Mouse (Mus musculus): Measurements from ENCODE around the gene Psmd13. TPM values are rescaled to one million over a fixed set of nuclear protein-coding genes. Genes with fewer than 3 reads are reported as not detected.

The Psmd13 gene
- polyA plus RNA-seq, 1 experiment from 2014 or later, result 270 TPM

DNA sequence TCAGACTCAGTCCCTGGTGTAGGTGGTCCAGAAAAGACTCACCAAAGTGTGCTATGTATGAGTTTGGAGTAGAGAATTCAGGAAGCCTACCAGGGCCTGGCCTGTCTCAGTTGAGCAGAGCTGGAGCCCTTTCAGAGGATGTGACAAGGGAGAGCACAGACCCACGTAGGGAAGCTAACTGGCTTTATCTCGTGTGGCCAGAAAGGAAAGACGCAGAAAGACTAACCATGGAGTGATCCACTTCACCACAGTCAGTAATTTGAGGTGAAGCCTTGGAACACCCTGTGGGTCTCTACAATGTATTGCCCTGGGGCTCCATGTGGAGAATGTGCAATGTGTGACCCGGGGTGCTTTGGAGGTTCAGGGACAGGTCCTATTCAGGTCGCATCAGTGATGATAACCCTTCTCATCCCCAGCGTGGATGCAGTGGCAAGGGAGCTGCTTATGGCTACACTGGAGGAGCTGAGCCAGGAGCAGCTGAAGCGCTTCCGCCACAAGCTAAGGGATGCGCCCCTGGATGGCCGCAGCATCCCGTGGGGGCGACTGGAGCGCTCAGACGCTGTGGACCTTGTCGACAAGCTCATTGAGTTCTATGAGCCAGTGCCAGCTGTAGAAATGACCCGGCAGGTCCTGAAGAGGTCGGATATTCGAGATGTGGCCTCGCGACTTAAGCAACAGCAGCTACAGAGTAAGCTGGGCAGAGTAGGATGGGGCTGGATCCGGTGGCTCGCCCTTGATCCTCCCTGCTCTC, 39.6 kb downstream of the Psmd13 start:
- H3K27me3 ChIP-seq (ENCODE audit: insufficient read depth, poor library complexity, severe bottlenecking), result peaks cover 90% of the 10 kb centered on the region
- no peak overlapping the region for H3K4me3 ChIP-seq
- H3K27ac ChIP-seq, result no peak overlapping the region
- H3K9me3 ChIP-seq, result no peaks in the 10 kb centered on the region
- WGBS, result 28% methylated on average over 22 of the region's 22 CpGs
- no peaks in the 10 kb centered on the region for H3K36me3 ChIP-seq
- peaks cover 19% of the 10 kb centered on the region for H3K4me1 ChIP-seq
- no peak for DNase-seq (ENCODE audit: low spot score)

DNA sequence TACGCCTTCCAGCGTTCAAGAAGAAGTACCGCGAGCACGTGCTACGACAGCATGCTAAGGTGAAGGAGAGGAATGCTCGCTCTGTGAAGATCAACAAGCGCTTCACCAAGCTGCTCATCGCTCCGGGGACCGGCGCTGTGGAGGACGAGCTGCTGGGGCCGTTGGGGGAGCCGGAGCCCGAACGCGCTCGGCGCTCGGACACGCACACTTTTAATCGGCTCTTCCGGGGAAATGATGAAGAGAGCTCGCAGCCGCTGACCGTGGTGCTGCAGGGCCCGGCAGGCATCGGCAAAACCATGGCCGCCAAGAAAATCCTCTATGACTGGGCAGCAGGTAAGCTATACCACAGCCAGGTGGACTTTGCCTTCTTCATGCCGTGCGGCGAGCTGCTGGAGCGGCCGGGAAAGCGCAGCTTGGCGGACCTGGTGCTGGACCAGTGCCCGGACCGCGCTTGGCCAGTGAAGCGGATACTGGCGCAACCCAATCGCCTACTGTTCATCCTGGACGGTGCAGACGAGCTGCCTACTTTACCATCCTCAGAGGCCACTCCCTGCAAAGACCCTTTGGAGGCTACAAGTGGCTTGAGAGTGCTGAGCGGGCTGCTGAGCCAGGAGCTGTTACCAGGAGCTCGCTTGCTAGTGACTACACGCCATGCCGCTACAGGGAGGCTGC, 40.8 kb downstream of the Psmd13 start:
- H3K36me3 ChIP-seq, result no peaks in the 10 kb centered on the region
- peaks cover 95% of the 10 kb centered on the region for H3K27me3 ChIP-seq (ENCODE audit: insufficient read depth, poor library complexity, severe bottlenecking)
- no peak overlapping the region for H3K27ac ChIP-seq
- no peak for DNase-seq (ENCODE audit: low spot score)
- no peaks in the 10 kb centered on the region for H3K9me3 ChIP-seq
- WGBS, result 1% methylated on average over 49 of the region's 49 CpGs
- H3K4me1 ChIP-seq, result peaks cover 19% of the 10 kb centered on the region
- peak overlapping the region; percentile 53 for H3K4me3 ChIP-seq

DNA sequence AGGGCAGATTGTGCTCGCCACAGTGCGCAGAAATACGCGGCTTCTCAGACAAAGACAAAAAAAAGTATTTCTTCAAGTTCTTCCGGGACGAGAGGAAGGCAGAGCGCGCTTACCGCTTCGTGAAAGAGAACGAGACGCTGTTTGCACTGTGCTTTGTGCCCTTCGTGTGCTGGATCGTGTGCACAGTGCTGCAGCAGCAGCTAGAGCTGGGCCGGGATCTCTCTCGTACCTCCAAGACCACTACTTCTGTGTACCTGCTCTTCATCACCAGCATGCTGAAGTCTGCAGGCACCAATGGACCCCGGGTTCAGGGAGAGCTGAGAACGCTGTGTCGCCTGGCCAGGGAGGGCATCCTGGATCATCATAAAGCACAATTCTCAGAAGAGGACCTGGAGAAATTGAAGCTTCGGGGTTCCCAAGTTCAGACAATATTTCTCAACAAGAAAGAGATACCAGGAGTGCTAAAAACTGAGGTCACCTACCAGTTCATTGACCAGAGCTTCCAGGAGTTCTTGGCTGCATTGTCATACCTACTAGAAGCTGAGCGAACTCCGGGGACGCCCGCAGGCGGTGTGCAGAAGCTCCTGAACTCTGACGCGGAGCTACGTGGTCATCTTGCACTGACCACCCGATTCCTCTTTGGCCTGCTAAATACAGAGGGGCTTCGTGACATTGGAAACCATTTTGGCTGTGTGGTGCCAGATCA, 41.5 kb downstream of the Psmd13 start:
- Histone ChIP-seq H3K36me3 (no peaks in the 10 kb centered on the region), H3K9me3 (no peaks in the 10 kb centered on the region), H3K27ac (no peak overlapping the region), H3K4me1 (peaks cover 19% of the 10 kb centered on the region), H3K27me3 (ENCODE audit: insufficient read depth, poor library complexity, severe bottlenecking) (peaks cover 92% of the 10 kb centered on the region), H3K4me3 (peak overlapping the region; percentile 53)
- WGBS, result 25% methylated on average over 30 of the region's 30 CpGs
- no peak for DNase-seq (ENCODE audit: low spot score)

DNA sequence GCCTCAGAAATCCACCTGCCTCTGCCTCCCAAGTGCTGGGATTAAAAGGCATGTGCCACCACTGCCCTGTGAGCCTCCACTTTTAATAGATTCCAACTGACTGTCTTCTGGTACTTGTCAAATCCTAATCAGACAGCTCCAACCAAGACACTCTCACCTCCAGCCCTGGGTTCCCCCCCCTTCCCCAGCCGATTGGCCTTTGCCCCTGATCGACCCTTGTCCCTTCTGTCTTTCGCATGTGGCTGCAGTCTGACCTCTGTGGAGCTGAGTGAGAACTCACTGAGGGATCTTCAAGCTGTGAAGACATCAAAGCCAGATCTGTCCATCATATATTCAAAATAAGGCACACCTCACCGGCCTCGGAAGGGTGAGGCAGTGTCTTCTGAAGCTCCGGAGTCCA, 45.4 kb downstream of the Psmd13 start:
- Histone ChIP-seq H3K9me3 (no peaks in the 10 kb centered on the region), H3K27ac (no peak overlapping the region), H3K36me3 (no peaks in the 10 kb centered on the region), H3K4me3 (no peak overlapping the region), H3K4me1 (peaks cover 12% of the 10 kb centered on the region), H3K27me3 (ENCODE audit: insufficient read depth, poor library complexity, severe bottlenecking) (peaks cover 62% of the 10 kb centered on the region)
- 76% methylated on average over 6 of the region's 6 CpGs for WGBS
- DNase-seq (ENCODE audit: low spot score), result no peak

GRCm38 (mm10) chr7:140938436-140938835, 56.7 kb downstream of the Psmd13 start:
- H3K27me3 ChIP-seq (ENCODE audit: insufficient read depth, poor library complexity, severe bottlenecking), result peaks cover 13% of the 10 kb centered on the region; the same call in 1 of the 2 replicates
- no peaks in the 10 kb centered on the region for H3K36me3 ChIP-seq
- no peak overlapping the region for H3K27ac ChIP-seq
- WGBS, result 36% methylated on average over 3 of the region's 3 CpGs
- DNase-seq (ENCODE audit: low spot score), result no peak
- H3K4me3 ChIP-seq, result no peak overlapping the region
- peaks cover 26% of the 10 kb centered on the region for H3K4me1 ChIP-seq
- no peaks in the 10 kb centered on the region for H3K9me3 ChIP-seq

DNA sequence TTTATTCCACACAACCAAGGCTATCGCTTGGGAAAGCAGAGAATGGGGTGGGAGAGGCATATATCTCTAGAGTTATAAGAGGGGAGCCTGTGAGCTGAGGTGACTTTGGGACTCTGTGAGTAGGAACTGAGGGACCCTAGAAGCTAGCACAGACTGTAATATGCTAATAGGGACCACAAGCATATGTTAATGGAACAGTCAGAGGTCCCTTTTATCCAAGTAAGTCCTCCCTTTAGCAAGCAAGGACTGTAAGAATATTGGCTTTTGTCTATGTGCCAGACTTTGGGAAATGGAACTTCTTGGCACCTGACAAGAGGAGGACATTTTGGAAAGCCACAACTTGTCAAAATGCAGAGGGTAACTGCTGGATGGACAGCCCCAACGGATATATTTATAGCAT, 57.1 kb downstream of the Psmd13 start:
- peaks cover 26% of the 10 kb centered on the region for H3K4me1 ChIP-seq
- peaks cover 13% of the 10 kb centered on the region; the same call in 1 of the 2 replicates for H3K27me3 ChIP-seq (ENCODE audit: insufficient read depth, poor library complexity, severe bottlenecking)
- H3K4me3 ChIP-seq, result no peak overlapping the region
- 13% methylated on average over 2 of the region's 2 CpGs for WGBS
- no peak overlapping the region for H3K27ac ChIP-seq
- H3K9me3 ChIP-seq, result no peaks in the 10 kb centered on the region
- DNase-seq (ENCODE audit: low spot score), result no peak
- no peaks in the 10 kb centered on the region for H3K36me3 ChIP-seq

DNA sequence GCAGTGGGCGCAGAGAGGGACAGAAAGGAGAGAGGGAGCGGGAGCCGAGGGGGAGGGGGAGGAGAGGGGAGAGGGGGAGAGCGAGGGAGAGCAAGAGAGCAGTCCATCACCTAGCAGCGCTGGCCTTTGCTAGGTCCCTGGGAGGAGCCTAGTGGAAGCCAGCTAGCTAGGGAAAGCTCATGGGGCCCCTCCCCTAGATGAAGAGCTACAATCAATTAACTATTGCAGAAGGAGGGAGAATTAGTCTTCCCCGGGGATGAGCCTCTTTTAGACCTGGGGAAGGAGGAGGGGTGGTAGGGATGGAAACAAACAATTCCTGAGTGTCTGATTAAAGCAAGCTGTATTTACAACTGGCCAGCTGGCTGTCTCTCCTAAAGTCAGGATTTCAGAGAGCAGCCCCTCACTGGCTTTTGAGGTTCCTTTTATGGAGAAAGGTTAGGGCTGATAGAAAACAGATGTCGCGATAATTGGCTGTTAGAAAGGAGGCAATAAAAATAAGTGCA, 58.0 kb downstream of the Psmd13 start:
- H3K27ac ChIP-seq, result 0 out of 2 replicates have a peak overlapping the region, but pooled peaks have one; percentile 1
- peaks cover 14% of the 10 kb centered on the region; the same call in 1 of the 2 replicates for H3K27me3 ChIP-seq (ENCODE audit: insufficient read depth, poor library complexity, severe bottlenecking)
- H3K36me3 ChIP-seq, result peaks cover 2% of the 10 kb centered on the region; the same call in 1 of the 2 replicates
- DNase-seq (ENCODE audit: low spot score), result no peak
- peak overlapping the region; percentile 33; the same call in 1 of the 2 replicates for H3K4me3 ChIP-seq
- peaks cover 26% of the 10 kb centered on the region for H3K4me1 ChIP-seq
- no peaks in the 10 kb centered on the region for H3K9me3 ChIP-seq
- WGBS, result 6% methylated on average over 8 of the region's 8 CpGs

DNA sequence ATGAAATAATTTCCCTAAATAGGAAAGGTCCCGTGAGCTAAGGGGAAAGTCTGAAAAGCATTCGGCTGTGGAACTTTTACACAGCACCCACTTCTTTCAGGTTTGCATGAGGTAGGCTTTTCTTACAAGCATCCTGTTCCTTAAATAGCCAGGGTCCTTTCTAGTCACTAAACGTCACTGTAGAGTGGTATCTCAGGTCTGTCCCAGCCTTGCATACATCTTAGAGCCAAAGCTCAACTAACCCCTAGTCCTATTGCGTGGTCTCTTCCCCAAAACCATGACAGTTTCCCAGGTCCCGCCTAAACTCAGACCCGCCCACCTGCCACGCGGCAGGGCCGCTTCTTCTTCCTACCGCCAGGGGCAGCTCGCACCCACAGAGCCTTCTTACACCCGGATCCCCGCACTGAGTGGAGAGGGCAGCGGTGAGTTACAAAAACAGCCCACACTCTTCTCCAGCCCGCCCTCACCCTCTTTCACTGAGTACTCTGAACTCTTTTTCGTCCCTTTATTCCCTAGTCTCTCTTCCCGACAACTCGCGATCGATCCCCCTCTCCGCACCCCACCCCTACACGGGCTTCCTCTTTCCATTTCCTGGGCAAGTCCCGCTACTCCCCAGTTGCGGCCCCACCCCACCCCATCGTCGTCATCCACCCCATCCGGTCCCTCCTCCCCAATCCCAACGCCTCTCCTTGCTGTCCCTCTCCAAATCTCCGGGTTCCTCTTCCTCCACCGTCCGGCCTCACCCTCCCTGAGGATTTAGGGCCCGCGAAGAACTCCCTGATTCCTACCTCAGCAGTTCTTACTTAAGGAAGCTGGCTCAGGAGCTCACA, 59.7 kb downstream of the Psmd13 start, which contains the start of gene Pgghg:
Gene Pgghg, plus strand, starts transcription at position 170 of the 830 bp plus-strand sequence.
- H3K9me3 ChIP-seq, result no peaks in the 10 kb centered on the region
- WGBS, result 3% methylated on average over 33 of the region's 33 CpGs
- peaks cover 18% of the 10 kb centered on the region for H3K36me3 ChIP-seq
- DNase-seq (ENCODE audit: low spot score), result peak; percentile 95
- H3K4me3 ChIP-seq, result peak within 1 kb of the TSS; percentile 71
- peak within 1 kb of the TSS; percentile 94 for H3K27ac ChIP-seq
- peaks cover 30% of the 10 kb centered on the region for H3K4me1 ChIP-seq
- H3K27me3 ChIP-seq (ENCODE audit: insufficient read depth, poor library complexity, severe bottlenecking), result peaks cover 10% of the 10 kb centered on the region; the same call in 1 of the 2 replicates

- DNase-seq (ENCODE audit: low spot score), result no peak
- 73% methylated on average over 9 of the region's 9 CpGs for WGBS
- Histone ChIP-seq H3K4me3 (peak overlapping the region; percentile 71), H3K36me3 (peaks cover 25% of the 10 kb centered on the region), H3K4me1 (peaks cover 37% of the 10 kb centered on the region), H3K27me3 (ENCODE audit: insufficient read depth, poor library complexity, severe bottlenecking) (peaks cover 10% of the 10 kb centered on the region; the same call in 1 of the 2 replicates), H3K27ac (peak overlapping the region; percentile 94), H3K9me3 (no peaks in the 10 kb centered on the region)
These were observed 60.6 kb downstream of the Psmd13 start for GRCm38 (mm10) chr7:140942341-140942740.

DNA sequence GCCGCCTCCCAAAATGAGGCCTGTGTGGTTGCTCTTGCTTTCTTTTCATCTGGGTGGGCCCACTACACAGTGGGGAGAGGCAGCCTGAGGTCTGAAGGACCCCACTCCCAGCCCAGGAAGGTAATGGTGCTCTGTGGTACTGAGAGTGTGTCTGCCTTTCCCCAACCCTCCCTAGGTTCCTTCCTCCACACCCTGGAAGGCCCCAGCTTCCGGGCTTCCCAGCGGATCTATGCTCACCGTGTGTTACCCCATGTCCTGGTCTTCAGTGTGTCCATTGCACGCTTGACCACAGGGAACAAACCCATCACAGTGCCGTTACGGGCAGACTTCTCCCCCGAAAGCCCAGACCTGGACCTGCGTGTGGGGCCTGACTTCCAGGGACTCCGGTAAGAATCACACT, 61.0 kb downstream of the Psmd13 start:
- 89% methylated on average over 10 of the region's 10 CpGs for WGBS
- H3K4me3 ChIP-seq, result no peak overlapping the region
- no peak for DNase-seq (ENCODE audit: low spot score)
- peaks cover 30% of the 10 kb centered on the region for H3K36me3 ChIP-seq
- H3K9me3 ChIP-seq, result no peaks in the 10 kb centered on the region
- peaks cover 42% of the 10 kb centered on the region for H3K4me1 ChIP-seq
- H3K27me3 ChIP-seq (ENCODE audit: insufficient read depth, poor library complexity, severe bottlenecking), result peaks cover 10% of the 10 kb centered on the region; the same call in 1 of the 2 replicates
- H3K27ac ChIP-seq, result peak overlapping the region; percentile 3; the same call in 1 of the 2 replicates

GRCm38 (mm10) chr7:140943356-140943755, 61.6 kb downstream of the Psmd13 start:
- no peak for DNase-seq (ENCODE audit: low spot score)
- Histone ChIP-seq H3K27ac (0 out of 2 replicates have a peak overlapping the region, but pooled peaks have one; percentile 3), H3K36me3 (peaks cover 36% of the 10 kb centered on the region), H3K27me3 (ENCODE audit: insufficient read depth, poor library complexity, severe bottlenecking) (peaks cover 10% of the 10 kb centered on the region; the same call in 1 of the 2 replicates), H3K9me3 (no peaks in the 10 kb centered on the region), H3K4me1 (peaks cover 47% of the 10 kb centered on the region), H3K4me3 (no peak overlapping the region)
- WGBS, result 84% methylated on average over 4 of the region's 4 CpGs

- Histone ChIP-seq H3K4me3 (no peak overlapping the region), H3K36me3 (peaks cover 44% of the 10 kb centered on the region), H3K9me3 (no peaks in the 10 kb centered on the region), H3K4me1 (peaks cover 49% of the 10 kb centered on the region), H3K27me3 (ENCODE audit: insufficient read depth, poor library complexity, severe bottlenecking) (peaks cover 10% of the 10 kb centered on the region; the same call in 1 of the 2 replicates), H3K27ac (no peak overlapping the region)
- WGBS, result 78% methylated on average over 7 of the region's 7 CpGs
- DNase-seq (ENCODE audit: low spot score), result no peak
These were observed 62.5 kb downstream of the Psmd13 start for GRCm38 (mm10) chr7:140944236-140944635.

Data from heart, embryonic 10.5 days (tissue).